Mouse (Mus musculus): ENCODE results near the gene Gabbr2.

DNA sequence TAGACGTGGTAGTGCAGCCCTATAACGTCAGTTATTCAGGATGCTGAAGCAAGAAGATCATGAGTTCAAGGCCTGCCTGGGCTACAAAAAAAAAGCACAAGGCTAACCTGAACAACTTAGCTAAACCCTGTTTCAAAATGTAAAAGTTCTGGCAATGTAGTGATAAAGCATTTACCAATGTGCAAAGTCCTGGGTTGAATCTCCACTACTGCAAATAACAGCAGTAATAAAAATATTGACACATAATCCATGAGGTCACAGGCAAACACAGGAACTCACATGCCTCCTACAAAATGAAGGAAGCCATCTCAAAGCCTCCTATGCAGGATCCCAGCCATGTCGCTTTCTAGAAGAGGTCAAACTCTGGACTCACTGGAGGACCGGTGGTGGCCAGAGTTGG lies 39.1 kb downstream of the Gabbr2 start:
- TF ChIP-seq ZNF384 (IDR thresholded peaks at IDR 0.05; ENCODE audit: low read depth, low read length), result no peak
- no peak for TF ChIP-seq EP300 (IDR thresholded peaks at IDR 0.05; ENCODE audit: low read length)
- TF ChIP-seq CTCF (conservative IDR thresholded peaks at IDR 0.05 in 1 of 2, IDR thresholded peaks at IDR 0.05 in 1 of 2; ENCODE audit: low read depth in 2 of 2, low read length in 2 of 2), result no peak
- no peak for TF ChIP-seq SIN3A (IDR thresholded peaks at IDR 0.05; ENCODE audit: low read length)
- no peak for TF ChIP-seq POLR2A (IDR thresholded peaks at IDR 0.05; ENCODE audit: low read depth, low read length)
- TF ChIP-seq MAX (IDR thresholded peaks at IDR 0.05; ENCODE audit: low read length), result no peak
- TF ChIP-seq CHD1 (IDR thresholded peaks at IDR 0.05; ENCODE audit: low read depth, low read length), result no peak
